Mouse (Mus musculus): ENCODE measurements at regions not wholly inside any gene's neighbourhood (a gene's known extent, or its start where the extent isn't known, plus 50 kb on each side); places are given as distances from the start of the nearest gene placed in this dataset.

DNA sequence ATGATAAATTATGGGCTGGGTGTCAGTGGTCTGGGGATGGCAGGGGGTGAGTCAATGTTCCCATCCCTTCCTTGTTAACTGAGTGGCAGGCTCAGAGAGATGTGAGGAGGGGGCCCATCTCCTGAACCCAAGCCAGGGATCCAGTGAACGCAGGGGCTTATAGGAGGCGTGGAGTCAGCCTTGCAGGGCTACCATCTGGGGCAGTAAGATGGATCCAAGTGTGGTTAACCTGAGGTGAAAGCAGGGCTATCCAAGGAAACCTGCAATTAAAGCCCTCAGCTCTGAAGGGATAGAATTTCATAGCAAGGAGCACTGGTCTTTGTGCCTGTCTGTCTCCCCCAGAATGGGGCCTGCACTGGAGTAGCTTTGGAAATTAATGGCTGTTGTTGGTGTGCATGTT is 103.3 kb upstream of the Mgmt start:
- no peak for DNase-seq
- TF ChIP-seq CTCF (IDR thresholded peaks at IDR 0.05; ENCODE audit: insufficient read depth, low read length) (no peak), POLR2A (IDR thresholded peaks at IDR 0.05; ENCODE audit: borderline replicate concordance, extremely low read depth, low read depth, low read length) (no peak)
- Histone ChIP-seq H3K4me1 (ENCODE audit: control insufficient read depth, insufficient read depth, low read length) (no peaks in the 10 kb centered on the region), H3K4me3 (replicated peaks; ENCODE audit: extremely low read depth, low read depth, low read length) (no peak overlapping the region)
- 91% methylated on average over 2 of the region's 2 CpGs for WGBS

DNA sequence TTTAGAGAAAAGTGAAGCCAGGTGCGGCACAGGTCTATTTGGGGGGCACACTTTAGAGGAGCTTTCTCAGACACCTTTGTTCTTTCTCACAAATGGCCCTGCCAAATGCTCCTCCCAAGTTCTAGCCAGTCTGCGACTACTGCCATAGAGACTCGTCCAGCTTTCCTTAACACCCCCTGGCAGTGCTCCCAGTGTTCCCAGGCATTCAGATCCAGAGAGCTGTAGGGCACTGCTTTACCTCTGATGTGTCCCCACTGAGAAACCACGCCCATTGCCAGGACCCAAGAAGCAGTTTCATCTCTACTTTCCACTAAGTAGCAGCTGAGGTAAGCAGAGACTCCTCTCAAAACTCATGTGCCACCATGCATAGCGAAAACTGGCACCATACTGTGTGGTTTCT is 102.3 kb upstream of the Mgmt start:
- TF ChIP-seq CTCF (IDR thresholded peaks at IDR 0.05; ENCODE audit: insufficient read depth, low read length) (no peak), POLR2A (IDR thresholded peaks at IDR 0.05; ENCODE audit: borderline replicate concordance, extremely low read depth, low read depth, low read length) (no peak)
- no peak for DNase-seq
- WGBS: 63% methylated on average over 5 of the region's 5 CpGs
- no peaks in the 10 kb centered on the region for H3K4me1 ChIP-seq (ENCODE audit: control insufficient read depth, insufficient read depth, low read length)
- H3K4me3 ChIP-seq (replicated peaks; ENCODE audit: extremely low read depth, low read depth, low read length): no peak overlapping the region

DNA sequence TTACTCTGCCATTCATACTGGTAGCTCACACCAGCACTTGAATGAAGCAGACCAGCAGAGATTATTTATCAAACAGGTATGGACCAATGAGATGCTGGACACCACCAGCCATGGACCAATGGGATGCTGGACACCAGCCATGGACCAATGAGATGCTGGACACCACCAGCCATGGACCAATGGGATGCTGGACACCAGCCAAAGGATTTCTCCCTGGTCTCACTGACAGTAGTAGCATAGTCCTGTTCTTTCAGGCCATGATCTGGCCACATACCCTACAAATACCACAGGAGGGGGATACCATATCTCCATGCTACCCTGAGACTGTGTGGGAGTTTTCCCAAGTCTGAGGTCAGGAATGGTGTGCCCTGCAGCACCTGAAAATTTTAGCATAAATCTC is 98.0 kb upstream of the Mgmt start:
- H3K4me1 ChIP-seq (ENCODE audit: control insufficient read depth, insufficient read depth, low read length): no peaks in the 10 kb centered on the region
- no peak overlapping the region for H3K4me3 ChIP-seq (replicated peaks; ENCODE audit: extremely low read depth, low read depth, low read length)
- DNase-seq: no peak
- TF ChIP-seq CTCF (IDR thresholded peaks at IDR 0.05; ENCODE audit: insufficient read depth, low read length): no peak
- TF ChIP-seq POLR2A (IDR thresholded peaks at IDR 0.05; ENCODE audit: borderline replicate concordance, extremely low read depth, low read depth, low read length): no peak

DNA sequence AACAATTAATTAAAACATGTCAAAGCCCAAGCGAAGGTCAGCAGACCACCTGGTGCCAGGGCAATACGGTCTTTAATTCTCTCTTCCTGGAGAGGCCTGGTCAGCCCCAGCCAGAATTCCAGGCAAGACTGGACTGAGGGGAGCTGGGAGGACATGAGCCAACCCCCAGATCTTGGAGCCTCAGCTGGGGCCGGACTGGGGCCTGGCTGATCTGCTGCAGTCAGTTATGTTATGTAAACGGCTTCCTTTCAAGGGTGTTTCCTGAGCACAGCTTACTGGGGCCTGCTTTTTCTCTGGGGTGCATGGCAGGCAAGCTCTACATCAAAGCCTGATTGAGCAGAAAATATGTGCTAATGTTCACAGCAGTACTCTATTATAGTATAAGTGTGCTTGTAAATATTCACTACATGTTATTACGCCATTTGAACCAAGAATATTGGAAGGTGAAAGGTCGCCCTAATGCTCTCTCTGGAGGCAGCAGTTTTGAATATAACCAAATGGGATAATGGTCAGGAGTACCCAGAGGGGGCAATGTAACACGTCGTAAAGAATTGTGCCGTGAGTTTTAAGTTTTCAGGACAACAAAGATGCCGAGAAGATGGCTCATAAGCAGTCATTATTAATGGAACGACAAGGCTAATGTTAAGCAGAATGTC is 96.5 kb upstream of the Mgmt start:
- Histone ChIP-seq H3K4me3 (replicated peaks; ENCODE audit: extremely low read depth, low read depth, low read length) (no peak overlapping the region), H3K4me1 (ENCODE audit: control insufficient read depth, insufficient read depth, low read length) (no peaks in the 10 kb centered on the region)
- WGBS: 66% methylated on average over 11 of the region's 11 CpGs
- TF ChIP-seq CTCF (IDR thresholded peaks at IDR 0.05; ENCODE audit: insufficient read depth, low read length) (no peak), POLR2A (IDR thresholded peaks at IDR 0.05; ENCODE audit: borderline replicate concordance, extremely low read depth, low read depth, low read length) (no peak)
- no peak for DNase-seq

DNA sequence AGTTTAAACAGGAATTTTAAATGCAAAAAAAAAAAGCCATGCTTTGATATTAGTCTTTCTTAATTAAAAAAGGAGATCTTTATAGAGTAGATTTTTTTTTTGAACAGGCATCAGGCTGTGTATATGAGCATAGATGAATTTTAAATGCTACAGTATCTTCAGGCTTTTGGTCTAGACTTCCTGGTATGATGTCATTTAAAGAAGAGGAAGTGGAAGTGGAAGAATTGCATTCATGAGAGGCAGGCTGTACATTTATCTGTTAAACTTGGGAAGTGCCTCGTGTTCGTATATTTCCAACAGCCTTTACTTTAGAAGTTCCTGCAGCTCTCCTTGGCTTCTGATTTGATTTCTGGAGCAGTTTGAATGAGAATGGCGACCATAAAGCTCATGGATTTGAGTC is 95.8 kb upstream of the Mgmt start:
- no peak for TF ChIP-seq CTCF (IDR thresholded peaks at IDR 0.05; ENCODE audit: insufficient read depth, low read length)
- TF ChIP-seq POLR2A (IDR thresholded peaks at IDR 0.05; ENCODE audit: borderline replicate concordance, extremely low read depth, low read depth, low read length): no peak
- Histone ChIP-seq H3K4me3 (replicated peaks; ENCODE audit: extremely low read depth, low read depth, low read length) (no peak overlapping the region), H3K4me1 (ENCODE audit: control insufficient read depth, insufficient read depth, low read length) (no peaks in the 10 kb centered on the region)
- WGBS: 61% methylated on average over 3 of the region's 3 CpGs
- no peak for DNase-seq

DNA sequence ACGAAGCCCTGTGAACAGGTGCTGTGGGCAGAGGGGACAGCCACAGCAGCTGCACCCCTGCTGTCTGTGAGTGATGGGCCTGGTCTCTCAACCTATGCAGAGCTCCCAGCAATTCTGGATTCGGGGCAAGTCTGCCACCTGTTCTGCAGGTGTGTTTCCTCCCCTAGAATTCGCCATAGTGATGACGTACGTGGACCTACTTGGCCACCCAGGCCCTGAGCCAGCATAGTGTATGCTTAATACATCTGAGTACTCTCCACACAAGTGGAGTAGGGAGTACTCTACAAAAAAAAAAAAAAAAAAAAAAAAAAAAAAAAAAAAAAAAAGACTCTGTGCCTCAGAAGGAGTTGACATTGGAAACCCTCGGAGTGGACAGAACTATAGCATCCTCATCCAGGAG is 87.3 kb upstream of the Mgmt start:
- WGBS: 65% methylated on average over 6 of the region's 6 CpGs
- Histone ChIP-seq H3K4me3 (replicated peaks; ENCODE audit: extremely low read depth, low read depth, low read length) (no peak overlapping the region), H3K4me1 (ENCODE audit: control insufficient read depth, insufficient read depth, low read length) (no peaks in the 10 kb centered on the region)
- TF ChIP-seq POLR2A (IDR thresholded peaks at IDR 0.05; ENCODE audit: borderline replicate concordance, extremely low read depth, low read depth, low read length) (no peak), CTCF (IDR thresholded peaks at IDR 0.05; ENCODE audit: insufficient read depth, low read length) (no peak)
- peak; percentile 19 for DNase-seq

DNA sequence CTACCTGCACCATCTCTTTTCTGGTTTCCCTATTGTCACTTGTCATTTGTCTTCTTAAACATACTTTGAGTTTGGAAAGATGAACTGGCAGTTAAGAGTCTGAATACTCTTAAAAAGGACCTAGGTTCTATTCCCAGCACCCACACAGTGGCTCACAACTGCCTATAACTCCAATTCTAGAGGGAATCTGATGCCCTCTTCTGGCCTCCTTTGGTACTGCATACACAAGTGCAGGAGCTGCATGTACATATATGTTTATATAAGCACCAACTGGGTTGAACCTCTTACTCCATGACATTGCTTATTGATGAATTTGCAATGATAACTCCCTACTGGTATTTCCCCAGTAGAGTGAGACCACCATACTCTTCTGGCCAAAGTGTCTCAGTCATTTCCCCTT is 86.4 kb upstream of the Mgmt start:
- no peak overlapping the region for H3K4me3 ChIP-seq (replicated peaks; ENCODE audit: extremely low read depth, low read depth, low read length)
- TF ChIP-seq CTCF (IDR thresholded peaks at IDR 0.05; ENCODE audit: insufficient read depth, low read length) (no peak), POLR2A (IDR thresholded peaks at IDR 0.05; ENCODE audit: borderline replicate concordance, extremely low read depth, low read depth, low read length) (no peak)
- DNase-seq: no peak
- no peaks in the 10 kb centered on the region for H3K4me1 ChIP-seq (ENCODE audit: control insufficient read depth, insufficient read depth, low read length)

DNA sequence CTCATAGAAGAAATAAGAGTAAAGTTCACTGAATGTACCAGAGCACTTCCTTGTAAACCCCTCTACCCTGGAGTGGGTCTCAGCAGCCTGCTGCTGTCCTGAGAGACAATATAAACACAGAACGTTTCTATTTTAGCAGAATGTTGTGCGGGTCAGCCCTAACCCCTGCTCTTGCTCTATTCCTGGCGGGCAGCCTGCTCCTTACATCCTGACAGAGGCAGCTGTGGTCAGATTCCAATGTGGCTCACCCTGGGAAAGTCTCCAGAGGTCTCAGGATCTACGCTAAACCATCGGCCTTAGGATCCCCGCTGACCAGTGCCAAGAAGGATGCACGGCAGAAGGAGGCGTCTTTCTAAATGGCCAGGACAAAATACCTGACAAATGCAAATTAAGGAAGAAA is 84.8 kb upstream of the Mgmt start:
- Histone ChIP-seq H3K4me1 (ENCODE audit: control insufficient read depth, insufficient read depth, low read length) (no peaks in the 10 kb centered on the region), H3K4me3 (replicated peaks; ENCODE audit: extremely low read depth, low read depth, low read length) (no peak overlapping the region)
- 57% methylated on average over 8 of the region's 8 CpGs for WGBS
- no peak for DNase-seq
- TF ChIP-seq POLR2A (IDR thresholded peaks at IDR 0.05; ENCODE audit: borderline replicate concordance, extremely low read depth, low read depth, low read length): no peak
- TF ChIP-seq CTCF (IDR thresholded peaks at IDR 0.05; ENCODE audit: insufficient read depth, low read length): no peak

DNA sequence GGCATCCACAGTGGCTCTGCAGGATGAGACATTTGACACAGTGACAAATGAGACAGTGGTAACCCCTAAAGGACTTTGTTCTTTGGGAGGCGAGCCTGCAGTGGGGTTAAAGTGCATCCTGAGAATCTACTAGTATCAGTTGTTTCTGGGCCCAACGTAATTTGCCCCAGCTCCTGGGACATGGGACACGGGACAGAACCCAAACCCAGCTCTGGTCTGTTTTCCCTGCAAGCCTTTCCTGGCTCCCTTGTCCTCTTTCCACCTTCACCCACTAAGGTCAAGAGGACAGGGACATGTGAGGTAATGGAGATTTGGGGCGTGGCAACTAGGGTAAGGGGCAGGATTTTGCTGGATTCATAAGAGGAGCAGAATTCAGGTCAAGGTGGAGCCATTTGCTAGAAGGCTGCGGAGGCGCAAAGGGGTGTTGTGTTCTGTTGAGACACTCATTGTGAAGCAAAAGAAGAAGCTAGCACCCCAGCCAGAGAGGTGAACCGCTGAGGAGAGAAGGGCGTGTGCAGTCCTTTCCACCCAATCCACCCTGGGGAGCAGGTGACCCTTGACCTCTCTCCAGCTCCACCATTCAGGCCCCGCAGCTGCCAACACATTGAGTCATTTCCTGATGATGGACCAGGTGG is 80.6 kb upstream of the Mgmt start:
- no peak for DNase-seq
- 83% methylated on average over 9 of the region's 9 CpGs for WGBS
- TF ChIP-seq CTCF (IDR thresholded peaks at IDR 0.05; ENCODE audit: insufficient read depth, low read length) (no peak), POLR2A (IDR thresholded peaks at IDR 0.05; ENCODE audit: borderline replicate concordance, extremely low read depth, low read depth, low read length) (no peak)
- Histone ChIP-seq H3K4me3 (replicated peaks; ENCODE audit: extremely low read depth, low read depth, low read length) (no peak overlapping the region), H3K4me1 (ENCODE audit: control insufficient read depth, insufficient read depth, low read length) (no peaks in the 10 kb centered on the region)

DNA sequence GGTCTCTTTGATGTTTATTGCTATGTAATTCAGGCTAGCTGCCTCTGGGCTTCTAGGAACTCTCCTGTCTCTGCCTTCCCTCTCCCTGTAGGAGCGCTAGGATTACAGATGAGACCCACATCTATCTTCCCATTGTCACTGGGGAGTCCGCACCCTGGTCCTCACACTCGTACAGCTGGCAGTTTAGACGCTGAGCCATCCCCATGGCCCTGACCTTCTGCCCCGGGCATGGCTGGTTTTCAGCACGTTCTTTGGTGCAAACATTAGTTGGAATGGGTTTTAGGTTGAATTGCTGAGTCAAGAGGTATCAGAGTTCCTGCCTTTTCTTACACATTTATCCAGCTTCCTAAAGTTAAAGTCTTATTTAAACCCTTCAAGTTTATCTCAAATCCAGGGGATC is 79.7 kb upstream of the Mgmt start:
- WGBS: 72% methylated on average over 6 of the region's 6 CpGs
- no peak for DNase-seq
- Histone ChIP-seq H3K4me3 (replicated peaks; ENCODE audit: extremely low read depth, low read depth, low read length) (no peak overlapping the region), H3K4me1 (ENCODE audit: control insufficient read depth, insufficient read depth, low read length) (no peaks in the 10 kb centered on the region)
- no peak for TF ChIP-seq POLR2A (IDR thresholded peaks at IDR 0.05; ENCODE audit: borderline replicate concordance, extremely low read depth, low read depth, low read length)
- no peak for TF ChIP-seq CTCF (IDR thresholded peaks at IDR 0.05; ENCODE audit: insufficient read depth, low read length)

Data from lung, adult 2 months (tissue).